Mouse (Mus musculus): ENCODE data around the gene Lmod2. TPM values are rescaled to one million over a fixed set of nuclear protein-coding genes. Genes with fewer than 3 reads are reported as not detected.

Lmod2 gene
- polyA plus RNA-seq, 1 experiment, result 33.6 TPM

DNA sequence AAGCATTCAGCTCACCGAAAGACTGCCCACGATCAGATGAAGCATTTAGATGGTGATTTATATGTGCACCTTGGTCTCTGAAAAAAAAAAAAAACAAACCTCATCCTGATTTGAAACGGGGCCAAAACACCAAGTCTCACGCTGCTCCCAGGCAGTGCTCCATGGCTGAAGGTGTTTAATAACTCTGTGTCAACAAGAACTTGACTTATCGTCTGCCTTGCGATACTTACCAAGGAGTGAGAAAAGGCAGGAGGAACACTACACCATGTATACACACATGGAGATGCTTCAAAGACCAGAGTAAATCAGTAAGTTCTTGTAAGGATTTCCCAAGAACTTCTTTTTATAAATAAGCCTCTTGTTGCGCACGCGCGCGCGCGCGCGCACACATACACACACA lies 10.0 kb downstream of the Lmod2 start:
- Histone ChIP-seq H3K27me3 (ENCODE audit: control insufficient read depth, insufficient read depth, insufficient read length) (no peaks in the 10 kb centered on the region), H3K79me2 (ENCODE audit: control insufficient read depth, insufficient read depth) (no peaks in the 10 kb centered on the region), H3K4me3 (no peak overlapping the region), H3ac (ENCODE audit: control insufficient read depth, insufficient read length) (no peak overlapping the region), H3K36me3 (ENCODE audit: control insufficient read depth, insufficient read depth) (peaks cover 7% of the 10 kb centered on the region), H3K4me2 (ENCODE audit: low read depth) (no peak overlapping the region)
- TF ChIP-seq POLR2AphosphoS2 (IDR thresholded peaks at IDR 0.05; ENCODE audit: insufficient read length, low read depth) (no peak), E2F4 (IDR thresholded peaks at IDR 0.05; ENCODE audit: insufficient read depth) (no peak), REST (IDR thresholded peaks at IDR 0.05; ENCODE audit: insufficient read depth, insufficient read length) (no peak), MYOG (IDR thresholded peaks at IDR 0.05; ENCODE audit: control insufficient read depth in 1 of 3, insufficient read depth in 1 of 3, insufficient read length in 2 of 3, low read depth in 2 of 3) (no peak), MAX (IDR thresholded peaks at IDR 0.05; ENCODE audit: low read depth) (no peak), SRF (IDR thresholded peaks at IDR 0.05; ENCODE audit: control insufficient read depth, insufficient read length, low read depth) (no peak), CEBPB (IDR thresholded peaks at IDR 0.05; ENCODE audit: insufficient read depth, poor library complexity, severe bottlenecking) (no peak), MYOD1 (IDR thresholded peaks at IDR 0.05; ENCODE audit: control insufficient read depth in 1 of 3, insufficient read length in 2 of 3, low read depth in 2 of 3) (no peak), TCF12 (IDR thresholded peaks at IDR 0.05; ENCODE audit: insufficient read depth, poor library complexity, severe bottlenecking) (no peak), TCF3 (IDR thresholded peaks at IDR 0.05; ENCODE audit: insufficient read length, low read depth) (no peak), USF1 (IDR thresholded peaks at IDR 0.05; ENCODE audit: low read depth) (no peak)

DNA sequence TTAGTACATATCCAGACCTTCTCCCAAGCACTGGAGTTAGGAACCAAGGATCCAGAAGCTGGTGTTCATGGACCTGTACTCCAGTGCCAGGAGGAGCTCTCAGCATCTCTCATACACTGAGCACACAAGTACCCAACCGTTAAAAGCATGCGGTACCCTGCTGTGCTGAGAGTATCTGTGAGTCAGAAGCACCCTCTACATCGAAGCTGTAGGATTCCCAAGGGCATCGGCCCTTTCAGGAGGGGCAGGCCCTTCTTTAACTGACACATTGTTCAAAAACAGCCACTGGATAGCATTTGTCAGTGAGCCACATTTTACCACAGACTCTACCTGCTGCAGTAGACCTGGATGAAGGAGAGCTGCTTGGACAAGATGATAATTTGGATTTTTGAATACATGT lies 10.6 kb downstream of the Lmod2 start:
- no peak overlapping the region for H3K4me3 ChIP-seq
- TF ChIP-seq MYOD1 (IDR thresholded peaks at IDR 0.05; ENCODE audit: control insufficient read depth in 1 of 3, insufficient read length in 2 of 3, low read depth in 2 of 3) (no peak), POLR2AphosphoS2 (IDR thresholded peaks at IDR 0.05; ENCODE audit: insufficient read length, low read depth) (peak; percentile 31)
- no peaks in the 10 kb centered on the region for H3K79me2 ChIP-seq (ENCODE audit: control insufficient read depth, insufficient read depth)
- no peak overlapping the region for H3ac ChIP-seq (ENCODE audit: control insufficient read depth, insufficient read length)
- no peak overlapping the region for H3K4me2 ChIP-seq (ENCODE audit: low read depth)
- H3K27me3 ChIP-seq (ENCODE audit: control insufficient read depth, insufficient read depth, insufficient read length), result no peaks in the 10 kb centered on the region
- H3K36me3 ChIP-seq (ENCODE audit: control insufficient read depth, insufficient read depth), result peaks cover 10% of the 10 kb centered on the region

DNA sequence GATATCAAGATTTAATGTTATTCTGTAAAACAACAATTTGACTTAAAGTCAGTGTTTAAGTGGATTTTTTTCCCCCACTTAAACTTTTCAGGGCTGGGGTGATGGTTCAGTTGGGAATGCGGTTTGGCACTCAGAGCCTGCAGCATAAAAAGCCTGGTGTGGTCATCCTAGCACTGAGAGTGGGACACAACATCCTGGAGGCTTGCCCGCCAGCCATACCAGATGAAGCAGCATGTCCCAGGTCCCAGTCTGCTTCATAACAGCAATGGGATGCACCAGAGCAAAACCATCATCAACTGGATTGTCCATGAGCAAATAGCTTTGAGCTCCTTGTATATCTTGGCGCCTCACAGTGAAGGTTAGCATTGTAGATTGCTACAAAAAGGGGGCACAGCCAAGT lies 11.1 kb downstream of the Lmod2 start:
- Histone ChIP-seq H3K27me3 (ENCODE audit: control insufficient read depth, insufficient read depth, insufficient read length) (no peaks in the 10 kb centered on the region), H3K4me3 (no peak overlapping the region), H3K79me2 (ENCODE audit: control insufficient read depth, insufficient read depth) (no peaks in the 10 kb centered on the region), H3ac (ENCODE audit: control insufficient read depth, insufficient read length) (no peak overlapping the region), H3K36me3 (ENCODE audit: control insufficient read depth, insufficient read depth) (peaks cover 15% of the 10 kb centered on the region), H3K4me2 (ENCODE audit: low read depth) (no peak overlapping the region)
- TF ChIP-seq TCF12 (IDR thresholded peaks at IDR 0.05; ENCODE audit: insufficient read depth, poor library complexity, severe bottlenecking), result no peak
- TF ChIP-seq MYOG (IDR thresholded peaks at IDR 0.05; ENCODE audit: control insufficient read depth in 1 of 3, insufficient read depth in 1 of 3, insufficient read length in 2 of 3, low read depth in 2 of 3), result no peak
- no peak for TF ChIP-seq CEBPB (IDR thresholded peaks at IDR 0.05; ENCODE audit: insufficient read depth, poor library complexity, severe bottlenecking)
- no peak for TF ChIP-seq USF1 (IDR thresholded peaks at IDR 0.05; ENCODE audit: low read depth)
- no peak for TF ChIP-seq MYOD1 (IDR thresholded peaks at IDR 0.05; ENCODE audit: control insufficient read depth in 1 of 3, insufficient read length in 2 of 3, low read depth in 2 of 3)
- no peak for TF ChIP-seq E2F4 (IDR thresholded peaks at IDR 0.05; ENCODE audit: insufficient read depth)

DNA sequence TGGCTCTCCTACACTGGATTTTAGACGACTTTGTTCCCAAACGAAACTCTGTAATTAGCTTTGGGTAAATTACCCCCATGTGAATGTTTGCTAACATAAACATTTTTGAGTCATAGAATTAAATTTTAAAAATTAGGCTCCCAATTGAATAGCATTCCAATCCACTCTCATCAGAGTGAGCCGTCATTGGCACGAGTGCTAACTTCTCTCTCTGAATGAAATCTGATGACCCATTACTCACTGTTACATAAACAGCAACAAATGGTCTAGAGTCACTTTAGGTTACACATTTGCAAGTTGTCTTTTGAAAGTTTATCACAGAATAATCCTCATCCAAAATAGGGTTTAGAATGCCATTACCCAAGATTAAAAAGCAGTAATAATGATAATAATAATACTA lies 12.0 kb downstream of the Lmod2 start:
- Histone ChIP-seq H3K36me3 (ENCODE audit: control insufficient read depth, insufficient read depth) (peaks cover 19% of the 10 kb centered on the region), H3K4me3 (no peak overlapping the region), H3K79me2 (ENCODE audit: control insufficient read depth, insufficient read depth) (no peaks in the 10 kb centered on the region), H3K4me2 (ENCODE audit: low read depth) (no peak overlapping the region), H3ac (ENCODE audit: control insufficient read depth, insufficient read length) (no peak overlapping the region), H3K27me3 (ENCODE audit: control insufficient read depth, insufficient read depth, insufficient read length) (no peaks in the 10 kb centered on the region)
- TF ChIP-seq MYOG (IDR thresholded peaks at IDR 0.05; ENCODE audit: control insufficient read depth in 1 of 3, insufficient read depth in 1 of 3, insufficient read length in 2 of 3, low read depth in 2 of 3) (no peak), POLR2A (IDR thresholded peaks at IDR 0.05; ENCODE audit: insufficient read length, low read depth) (no peak), SRF (IDR thresholded peaks at IDR 0.05; ENCODE audit: control insufficient read depth, insufficient read length, low read depth) (no peak), REST (IDR thresholded peaks at IDR 0.05; ENCODE audit: insufficient read depth, insufficient read length) (no peak), MAX (IDR thresholded peaks at IDR 0.05; ENCODE audit: low read depth) (no peak)

DNA sequence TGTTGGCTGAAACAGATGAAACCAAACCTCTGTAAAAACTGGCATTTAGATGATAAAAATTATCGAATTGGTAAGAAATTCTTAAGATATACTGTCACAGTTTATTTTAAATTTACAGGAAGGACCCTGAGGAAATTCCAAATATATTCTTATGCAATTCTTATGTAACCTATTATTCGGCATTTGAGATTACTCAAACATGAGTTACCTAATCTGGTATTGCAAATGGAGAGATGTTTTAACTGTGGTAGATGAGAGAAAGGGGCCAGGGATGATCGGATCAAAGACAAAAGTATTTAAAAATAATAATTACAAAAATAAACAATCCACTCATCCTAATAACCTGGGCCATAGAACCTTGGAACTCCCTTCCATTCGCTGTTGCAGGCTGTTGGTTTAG lies 12.8 kb downstream of the Lmod2 start:
- TF ChIP-seq POLR2AphosphoS2 (IDR thresholded peaks at IDR 0.05; ENCODE audit: insufficient read length, low read depth) (no peak), TCF3 (IDR thresholded peaks at IDR 0.05; ENCODE audit: insufficient read length, low read depth) (no peak), REST (IDR thresholded peaks at IDR 0.05; ENCODE audit: insufficient read depth, insufficient read length) (no peak), CEBPB (IDR thresholded peaks at IDR 0.05; ENCODE audit: insufficient read depth, poor library complexity, severe bottlenecking) (no peak), MAX (IDR thresholded peaks at IDR 0.05; ENCODE audit: low read depth) (no peak), TCF12 (IDR thresholded peaks at IDR 0.05; ENCODE audit: insufficient read depth, poor library complexity, severe bottlenecking) (no peak), MYOG (IDR thresholded peaks at IDR 0.05; ENCODE audit: control insufficient read depth in 1 of 3, insufficient read depth in 1 of 3, insufficient read length in 2 of 3, low read depth in 2 of 3) (no peak), POLR2A (IDR thresholded peaks at IDR 0.05; ENCODE audit: insufficient read length, low read depth) (no peak), USF1 (IDR thresholded peaks at IDR 0.05; ENCODE audit: low read depth) (no peak), E2F4 (IDR thresholded peaks at IDR 0.05; ENCODE audit: insufficient read depth) (no peak), MYOD1 (IDR thresholded peaks at IDR 0.05; ENCODE audit: control insufficient read depth in 1 of 3, insufficient read length in 2 of 3, low read depth in 2 of 3) (no peak), SRF (IDR thresholded peaks at IDR 0.05; ENCODE audit: control insufficient read depth, insufficient read length, low read depth) (no peak)
- Histone ChIP-seq H3ac (ENCODE audit: control insufficient read depth, insufficient read length) (no peak overlapping the region), H3K27me3 (ENCODE audit: control insufficient read depth, insufficient read depth, insufficient read length) (no peaks in the 10 kb centered on the region), H3K4me2 (ENCODE audit: low read depth) (no peak overlapping the region), H3K36me3 (ENCODE audit: control insufficient read depth, insufficient read depth) (peaks cover 24% of the 10 kb centered on the region), H3K79me2 (ENCODE audit: control insufficient read depth, insufficient read depth) (no peaks in the 10 kb centered on the region), H3K4me3 (no peak overlapping the region)
